Mouse (Mus musculus) embryonic facial prominence, embryonic 15.5 days (tissue): ENCODE results near the gene Sbf2. TPM values are rescaled to one million over a fixed set of nuclear protein-coding genes. Genes with fewer than 3 reads are reported as not detected.

ENCODE experiments used
- ATAC-seq: fragments of 200-750 bp; cut with Nextera tagmentation; 2 replicates; pipeline ENCODE4 v1.8.0; 2017; ENCODE audit warnings: low read depth, moderate TSS enrichment; ENCODE audit not compliant: insufficient number of reproducible peaks, low FRiP score, low TSS enrichment
- H3K27ac ChIP-seq: fragments of 300-500 bp; sonication (generic); replicated peaks from 2 replicates; pipeline ENCODE4 v1.5.1; 2015; ENCODE audit warnings: mild to moderate bottlenecking, inconsistent platforms
- H3K27me3 ChIP-seq: fragments of 300-500 bp; sonication (generic); 2 replicates; pipeline ENCODE4 v1.6.1; 2015; ENCODE audit warnings: inconsistent platforms
- H3K36me3 ChIP-seq: fragments of 300-500 bp; sonication (generic); 2 replicates; pipeline ENCODE4 v1.6.1; 2015; ENCODE audit warnings: mild to moderate bottlenecking, inconsistent platforms
- H3K4me1 ChIP-seq: fragments of 300-500 bp; sonication (generic); 2 replicates; pipeline ENCODE4 v1.6.1; 2015; ENCODE audit warnings: inconsistent platforms
- H3K4me2 ChIP-seq: fragments of 300-500 bp; sonication (generic); replicated peaks from 2 replicates; pipeline ENCODE4 v1.6.1; 2015; ENCODE audit warnings: mild to moderate bottlenecking, inconsistent platforms
- H3K4me3 ChIP-seq: fragments of 300-500 bp; sonication (generic); replicated peaks from 2 replicates; pipeline ENCODE4 v1.5.1; 2015; ENCODE audit warnings: mild to moderate bottlenecking, inconsistent platforms
- H3K9ac ChIP-seq: fragments of 300-500 bp; sonication (generic); 2 replicates; pipeline ENCODE4 v1.6.1; 2015; ENCODE audit warnings: inconsistent platforms
- H3K9me3 ChIP-seq: fragments of 300-500 bp; sonication (generic); replicated peaks from 2 replicates; pipeline ENCODE4 v1.6.1; 2016; ENCODE audit warnings: inconsistent platforms
- WGBS: fragments of 180-500 bp; shearing (Covaris S2); methylation state at CpG from one replicate; pipeline ENCODE4 v1.1.7; 2015; 5-methylcytosine and 5-hydroxymethylcytosine counted together
- polyA plus RNA-seq: library from polyadenylated mRNA; unstranded; fragments of >200 nt; fragmentation: Nextera tagmentation; extraction: Ambion mirVana; gene quantifications from 2 replicates; pipeline ENCODE4 v1.2.1, GENCODE M21; 2015

Sbf2 gene
- polyA plus RNA-seq, 1 experiment from 2014 or later: 27.7 TPM

- H3K4me2 ChIP-seq: no peak overlapping the region
Measured at GRCm38 (mm10) chr7:110325381-110326110, 289.2 kb downstream of the Sbf2 start.

GRCm38 (mm10) chr7:110324852-110325251, 289.9 kb downstream of the Sbf2 start:
- Histone ChIP-seq H3K4me2 (no peak overlapping the region), H3K4me3 (no peak overlapping the region), H3K36me3 (peaks cover 58% of the 10 kb centered on the region), H3K4me1 (no peaks in the 10 kb centered on the region), H3K9ac (no peak overlapping the region), H3K27me3 (no peaks in the 10 kb centered on the region), H3K27ac (no peak overlapping the region), H3K9me3 (no peaks in the 10 kb centered on the region)
- ATAC-seq: no peak
- WGBS: 90% methylated on average over 1 of the region's 1 CpGs

More at GRCm38 (mm10) chr7:110325381-110326110, 289.2 kb downstream of the Sbf2 start:
- no peak overlapping the region for H3K9ac ChIP-seq
- peaks cover 62% of the 10 kb centered on the region for H3K36me3 ChIP-seq
- no peaks in the 10 kb centered on the region for H3K9me3 ChIP-seq
- no peak overlapping the region for H3K27ac ChIP-seq
- no peaks in the 10 kb centered on the region for H3K27me3 ChIP-seq
- WGBS: 92% methylated on average over 5 of the region's 5 CpGs
- H3K4me1 ChIP-seq: no peaks in the 10 kb centered on the region
- H3K4me3 ChIP-seq: no peak overlapping the region
- no peak for ATAC-seq

GRCm38 (mm10) chr7:110321106-110321505, 293.6 kb downstream of the Sbf2 start:
- no peak overlapping the region for H3K4me2 ChIP-seq
- no peak for ATAC-seq
- no peak overlapping the region for H3K27ac ChIP-seq
- no peak overlapping the region for H3K4me3 ChIP-seq
- WGBS: 72% methylated on average over 5 of the region's 5 CpGs
- no peaks in the 10 kb centered on the region for H3K27me3 ChIP-seq
- H3K9ac ChIP-seq: no peak overlapping the region
- H3K36me3 ChIP-seq: peaks cover 39% of the 10 kb centered on the region
- H3K9me3 ChIP-seq: no peaks in the 10 kb centered on the region
- no peaks in the 10 kb centered on the region for H3K4me1 ChIP-seq

- 67% methylated on average over 6 of the region's 6 CpGs for WGBS
- Histone ChIP-seq H3K36me3 (peaks cover 42% of the 10 kb centered on the region), H3K4me1 (no peaks in the 10 kb centered on the region), H3K4me2 (no peak overlapping the region), H3K9ac (no peak overlapping the region), H3K9me3 (no peaks in the 10 kb centered on the region), H3K4me3 (no peak overlapping the region), H3K27ac (no peak overlapping the region), H3K27me3 (no peaks in the 10 kb centered on the region)
- 0 out of 2 replicates have a peak, but pooled peaks have one; percentile 15 for ATAC-seq
Measured at GRCm38 (mm10) chr7:110318971-110319519, 295.7 kb downstream of the Sbf2 start.

GRCm38 (mm10) chr7:110317412-110317811, 297.3 kb downstream of the Sbf2 start:
- no peak for ATAC-seq
- H3K36me3 ChIP-seq: peaks cover 46% of the 10 kb centered on the region

GRCm38 (mm10) chr7:110315352-110315751, 299.4 kb downstream of the Sbf2 start:
- ATAC-seq: no peak
- 86% methylated on average over 1 of the region's 1 CpGs for WGBS
- Histone ChIP-seq H3K9me3 (no peaks in the 10 kb centered on the region), H3K4me1 (0 out of 2 replicates have a peak, but pooled peaks cover 2% of the 10 kb centered on the region), H3K4me2 (no peak overlapping the region), H3K4me3 (no peak overlapping the region), H3K36me3 (peaks cover 57% of the 10 kb centered on the region), H3K9ac (no peak overlapping the region), H3K27ac (no peak overlapping the region), H3K27me3 (no peaks in the 10 kb centered on the region)

More at GRCm38 (mm10) chr7:110317412-110317811, 297.3 kb downstream of the Sbf2 start:
- no peaks in the 10 kb centered on the region for H3K4me1 ChIP-seq
- 76% methylated on average over 4 of the region's 4 CpGs for WGBS
- no peaks in the 10 kb centered on the region for H3K27me3 ChIP-seq
- H3K4me2 ChIP-seq: no peak overlapping the region
- no peak overlapping the region for H3K27ac ChIP-seq
- H3K9ac ChIP-seq: no peak overlapping the region
- H3K9me3 ChIP-seq: no peaks in the 10 kb centered on the region
- no peak overlapping the region for H3K4me3 ChIP-seq

GRCm38 (mm10) chr7:110314401-110314890, 300.3 kb downstream of the Sbf2 start:
- no peak overlapping the region for H3K27ac ChIP-seq
- no peak for ATAC-seq
- no peak overlapping the region for H3K4me3 ChIP-seq
- no peaks in the 10 kb centered on the region for H3K27me3 ChIP-seq
- H3K36me3 ChIP-seq: peaks cover 60% of the 10 kb centered on the region
- H3K4me1 ChIP-seq: 0 out of 2 replicates have a peak, but pooled peaks cover 2% of the 10 kb centered on the region
- H3K4me2 ChIP-seq: no peak overlapping the region
- 88% methylated on average over 7 of the region's 7 CpGs for WGBS
- H3K9me3 ChIP-seq: no peaks in the 10 kb centered on the region
- H3K9ac ChIP-seq: no peak overlapping the region

- Histone ChIP-seq H3K4me1 (0 out of 2 replicates have a peak, but pooled peaks cover 2% of the 10 kb centered on the region), H3K4me3 (no peak overlapping the region), H3K9ac (no peak overlapping the region), H3K36me3 (peaks cover 65% of the 10 kb centered on the region), H3K27me3 (no peaks in the 10 kb centered on the region), H3K9me3 (no peaks in the 10 kb centered on the region), H3K4me2 (no peak overlapping the region), H3K27ac (no peak overlapping the region)
- WGBS: 85% methylated on average over 9 of the region's 9 CpGs
- no peak for ATAC-seq
Measured at GRCm38 (mm10) chr7:110313392-110314055, 301.2 kb downstream of the Sbf2 start.

GRCm38 (mm10) chr7:110309246-110309645, 305.5 kb downstream of the Sbf2 start:
- Histone ChIP-seq H3K4me3 (no peak overlapping the region), H3K9ac (no peak overlapping the region), H3K36me3 (peaks cover 46% of the 10 kb centered on the region), H3K9me3 (no peaks in the 10 kb centered on the region), H3K4me2 (no peak overlapping the region), H3K27ac (no peak overlapping the region), H3K27me3 (no peaks in the 10 kb centered on the region), H3K4me1 (0 out of 2 replicates have a peak, but pooled peaks cover 2% of the 10 kb centered on the region)
- ATAC-seq: no peak
- WGBS: 97% methylated on average over 8 of the region's 8 CpGs

- H3K27ac ChIP-seq: no peak overlapping the region
- 0 out of 2 replicates have a peak, but pooled peaks cover 2% of the 10 kb centered on the region for H3K4me1 ChIP-seq
- no peaks in the 10 kb centered on the region for H3K9me3 ChIP-seq
- no peaks in the 10 kb centered on the region for H3K27me3 ChIP-seq
- H3K4me2 ChIP-seq: no peak overlapping the region
- H3K4me3 ChIP-seq: no peak overlapping the region
- no peak overlapping the region for H3K9ac ChIP-seq
- H3K36me3 ChIP-seq: peaks cover 33% of the 10 kb centered on the region
- WGBS: 72% methylated on average over 11 of the region's 11 CpGs
- ATAC-seq: no peak
Measured at GRCm38 (mm10) chr7:110307741-110308140, 307.0 kb downstream of the Sbf2 start.

- no peak overlapping the region for H3K9ac ChIP-seq
- H3K4me1 ChIP-seq: 0 out of 2 replicates have a peak, but pooled peaks cover 1% of the 10 kb centered on the region
- no peaks in the 10 kb centered on the region for H3K9me3 ChIP-seq
- WGBS: 53% methylated on average over 5 of the region's 5 CpGs
- H3K27ac ChIP-seq: no peak overlapping the region
- H3K36me3 ChIP-seq: peaks cover 18% of the 10 kb centered on the region; the same call in 1 of the 2 replicates
- H3K4me2 ChIP-seq: no peak overlapping the region
- H3K4me3 ChIP-seq: no peak overlapping the region
- H3K27me3 ChIP-seq: no peaks in the 10 kb centered on the region
- no peak for ATAC-seq
Measured at GRCm38 (mm10) chr7:110306281-110306680, 308.4 kb downstream of the Sbf2 start.
